Mouse (Mus musculus): ENCODE results near the gene Mageb3. TPM values are rescaled to one million over a fixed set of nuclear protein-coding genes. Genes with fewer than 3 reads are reported as not detected.
"Not testable (repeated sequence)": the region's sequence is repeated elsewhere in the genome, so short reads cannot be mapped to it uniquely, and the experiment has no call there.

The Mageb3 gene
- total RNA-seq (2017), result 0.25 TPM in 1 of 2 replicates, not detected in the other

DNA sequence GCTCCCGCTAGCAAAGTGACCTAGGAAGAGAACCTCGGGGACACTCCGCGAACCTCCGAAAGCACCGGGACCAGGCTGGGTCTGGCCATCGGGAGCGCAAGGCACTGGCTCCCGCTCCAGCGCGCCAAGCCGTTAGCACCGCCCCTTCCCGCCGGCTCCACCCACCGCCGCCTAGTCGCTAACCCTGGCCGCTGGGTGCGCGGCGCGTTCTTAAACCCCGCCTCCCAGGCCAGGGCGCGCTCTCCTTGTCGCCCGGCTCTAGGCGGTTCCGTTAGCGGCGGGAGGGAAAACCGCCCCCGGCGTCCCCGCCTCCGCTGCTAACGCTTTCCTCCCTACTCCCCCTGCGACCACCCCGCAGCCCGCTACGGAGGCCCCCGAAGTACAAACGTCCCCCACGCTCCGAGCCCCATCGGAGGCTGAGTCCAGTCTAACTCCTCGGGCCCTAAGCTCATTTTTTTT, at the start of gene Mageb3, which contains the start of gene Ctdspl2:
Gene Mageb3 (minus strand): TSS at position 328 of the 459 bp plus-strand sequence.
Gene Ctdspl2 (plus strand): TSS at position 237 of the 459 bp plus-strand sequence.
- peak; percentile 92 for ATAC-seq (ENCODE audit: extremely low read depth, insufficient number of reproducible peaks, low FRiP score, poor library complexity, severe bottlenecking)

DNA sequence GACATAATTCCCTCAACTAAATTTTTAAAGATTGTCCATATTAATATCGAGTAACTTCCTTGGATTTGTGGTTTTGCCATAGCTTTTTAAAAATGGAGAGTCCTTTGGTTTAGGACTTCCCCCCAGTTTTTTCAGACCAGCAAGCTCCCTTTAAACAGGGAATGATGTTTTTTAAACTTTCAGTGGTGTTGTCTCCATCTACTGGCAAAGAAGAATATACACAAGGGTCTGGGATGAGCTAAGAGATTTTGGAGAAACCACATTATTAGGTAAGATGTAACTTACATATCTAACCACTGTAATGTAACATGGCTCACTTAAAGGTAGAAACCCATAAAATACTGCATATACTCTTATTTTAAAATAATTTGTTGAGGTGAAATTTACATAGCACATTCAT, 39.8 kb upstream of the Mageb3 start:
- ATAC-seq (ENCODE audit: extremely low read depth, insufficient number of reproducible peaks, low FRiP score, poor library complexity, severe bottlenecking), result no peak

DNA sequence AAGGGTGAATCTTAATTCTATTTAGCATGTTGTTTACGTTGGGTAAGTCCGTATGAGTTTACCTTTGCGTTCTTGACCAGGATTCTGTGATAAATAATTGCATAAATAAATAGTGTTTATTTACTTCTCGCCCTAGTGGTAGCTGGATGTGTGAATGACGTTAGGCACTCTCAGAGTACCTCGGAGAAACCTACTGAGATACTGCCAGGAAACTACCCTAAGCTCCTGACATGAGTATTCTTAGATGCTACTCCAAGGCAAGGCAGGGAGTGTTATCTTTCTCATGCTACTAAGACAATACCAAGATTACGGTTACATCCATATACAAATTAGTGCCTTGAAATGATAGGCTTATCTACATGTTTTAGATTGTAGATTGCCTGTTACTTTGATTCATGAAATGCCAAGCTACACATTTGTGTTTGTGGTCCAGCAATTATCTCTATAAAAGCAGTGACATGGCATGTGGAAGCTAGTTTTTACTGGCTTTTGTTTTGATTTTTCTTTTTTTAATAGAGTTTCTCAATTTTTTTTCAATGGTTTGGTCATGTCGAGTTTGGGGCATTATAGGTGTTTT, 1.4 kb upstream of the Mageb3 start:
- ATAC-seq (ENCODE audit: extremely low read depth, insufficient number of reproducible peaks, low FRiP score, poor library complexity, severe bottlenecking), result no peak

DNA sequence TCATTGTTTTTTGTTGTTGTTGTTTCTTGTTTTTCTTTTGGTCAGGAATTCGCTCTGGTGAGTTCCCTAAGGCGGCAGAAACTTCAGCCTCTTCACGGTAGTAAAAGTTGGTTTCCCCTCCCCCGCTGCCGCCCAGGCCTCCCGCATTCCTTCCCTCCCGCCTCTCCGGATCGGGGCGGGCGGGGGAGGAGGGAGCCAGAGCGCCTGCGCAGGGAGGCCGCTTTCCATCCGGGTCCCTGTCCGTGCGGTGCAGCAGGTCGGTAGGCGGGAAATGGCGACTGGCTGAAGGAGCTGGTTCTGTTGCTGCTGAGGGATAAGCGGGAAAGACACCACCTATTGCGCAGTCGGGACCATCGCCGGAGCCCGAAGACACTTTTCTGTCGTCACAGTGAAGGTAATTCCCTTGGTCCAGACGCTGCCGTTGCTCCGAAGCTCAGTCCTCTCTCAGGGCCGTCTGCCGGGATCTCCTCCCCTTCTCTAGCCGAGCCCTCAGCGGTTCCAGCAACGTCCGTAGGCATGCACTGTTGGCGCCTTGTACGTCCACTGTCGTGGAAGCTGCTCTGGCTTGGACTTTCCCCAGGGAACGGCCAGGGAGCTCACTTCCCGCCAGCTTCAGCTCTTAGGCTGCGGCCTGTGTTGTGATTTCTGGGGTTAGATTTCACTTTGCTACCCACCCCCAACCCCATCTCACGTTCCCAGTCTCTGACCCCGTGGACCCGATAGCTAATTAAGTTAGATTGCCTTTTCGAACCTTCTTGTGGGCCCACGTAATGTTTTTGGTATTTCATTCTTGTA, 529 bp upstream of the Mageb3 start:
- peak; percentile 74 for ATAC-seq (ENCODE audit: extremely low read depth, insufficient number of reproducible peaks, low FRiP score, poor library complexity, severe bottlenecking)

DNA sequence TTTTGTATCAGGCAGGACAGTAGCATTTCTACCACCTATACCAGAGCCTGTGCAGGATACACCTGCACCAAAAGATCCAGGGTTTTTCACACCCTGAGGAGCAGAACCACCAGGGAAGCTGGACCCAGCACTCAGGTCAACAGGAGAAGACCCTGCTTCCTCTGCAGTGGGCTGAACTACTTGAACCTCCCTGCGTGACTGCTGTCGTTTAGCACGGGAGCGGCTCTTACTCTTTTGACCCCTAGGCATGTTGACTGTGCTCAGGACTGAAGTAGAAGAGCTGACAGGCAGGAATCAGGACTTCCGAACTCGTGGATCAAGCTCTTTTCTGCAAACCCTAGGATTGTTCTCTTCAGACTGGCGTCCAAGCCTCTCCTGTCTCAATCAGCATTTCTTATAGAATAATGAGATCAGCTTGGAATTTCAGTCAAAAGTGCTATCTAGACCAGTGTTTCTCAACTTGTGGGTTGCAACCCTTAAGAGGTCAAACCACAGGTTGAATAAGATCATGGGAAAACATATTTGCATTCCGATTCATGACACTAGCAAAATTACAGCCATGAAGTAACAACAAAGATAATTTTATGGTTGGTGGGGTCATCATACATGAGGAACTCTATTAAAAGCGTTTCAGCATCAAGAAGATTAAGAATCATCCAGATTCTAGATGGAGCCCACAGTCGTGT, 778 bp downstream of the Mageb3 start:
- no peak for ATAC-seq (ENCODE audit: extremely low read depth, insufficient number of reproducible peaks, low FRiP score, poor library complexity, severe bottlenecking)

- no peak for ATAC-seq (ENCODE audit: extremely low read depth, insufficient number of reproducible peaks, low FRiP score, poor library complexity, severe bottlenecking)
These were observed 12.5 kb downstream of the Mageb3 start for GRCm38 (mm10) chr2:121943364-121943763.

GRCm38 (mm10) chr2:121937624-121938023, 18.3 kb downstream of the Mageb3 start:
- ATAC-seq (ENCODE audit: extremely low read depth, insufficient number of reproducible peaks, low FRiP score, poor library complexity, severe bottlenecking), result not testable (repeated sequence)

GRCm38 (mm10) chr2:121916047-121916970, 39.6 kb downstream of the Mageb3 start:
- ATAC-seq (ENCODE audit: extremely low read depth, insufficient number of reproducible peaks, low FRiP score, poor library complexity, severe bottlenecking), result no peak

DNA sequence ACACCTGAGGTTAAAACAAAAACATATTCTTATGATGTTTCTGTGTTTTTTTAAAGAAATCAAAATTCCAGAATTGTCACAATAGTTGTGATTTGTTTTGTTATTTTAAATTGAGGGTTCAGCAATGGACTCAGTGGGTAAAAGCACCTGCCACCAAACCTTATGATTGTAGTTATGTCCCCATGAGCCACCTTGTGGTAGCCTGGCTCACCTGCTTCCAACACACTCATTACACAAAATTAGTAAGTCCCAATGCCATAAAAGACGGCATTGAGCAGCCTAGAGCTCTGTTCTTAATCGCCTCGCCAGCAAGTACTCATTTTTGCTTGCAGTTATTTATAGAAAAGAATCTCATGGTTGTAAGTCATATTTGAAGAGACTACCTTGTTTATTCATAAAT, 45.9 kb downstream of the Mageb3 start:
- ATAC-seq (ENCODE audit: extremely low read depth, insufficient number of reproducible peaks, low FRiP score, poor library complexity, severe bottlenecking), result no peak

Other genes starting within 250 kb of the Mageb3 start
- gene Frmd5, start 149.0 kb downstream of the Mageb3 start, total RNA-seq (2017), result not detected in 2 replicates
- gene Casc4, start 89.1 kb downstream of the Mageb3 start, total RNA-seq (2017), result 8.8 and 22.0 TPM in 2 replicates
- gene Ctdspl2, start 91 bp downstream of the Mageb3 start, total RNA-seq (2017), result 60.2 and 69.8 TPM in 2 replicates
- 22.3 and 23.2 TPM in 2 replicates for gene Eif3j1, start 72.5 kb upstream of the Mageb3 start, total RNA-seq (2017)
- 26.4 and 30.3 TPM in 2 replicates for gene Spg11, start 162.3 kb upstream of the Mageb3 start, total RNA-seq (2017)
- 2,529 and 2,921 TPM in 2 replicates for gene B2m, start 191.6 kb upstream of the Mageb3 start, total RNA-seq (2017)
- not detected in 2 replicates for gene Trim69, start 204.6 kb upstream of the Mageb3 start, total RNA-seq (2017)
- gene Patl2, start 230.1 kb upstream of the Mageb3 start, total RNA-seq (2017), result not detected in 2 replicates
- gene Terb2, start 230.2 kb upstream of the Mageb3 start, total RNA-seq (2017), result not detected in 2 replicates